Comparison of ENCODE assay signal across 9 mouse cellular contexts in genomic region chr16:13820771-13821170, GRCm38 (mm10). TPM values are rescaled to one million over a fixed set of nuclear protein-coding genes. Genes with fewer than 3 reads are reported as not detected.
DNase-seq lines count a peak whose midpoint lies in the region; ATAC-seq and TF ChIP-seq lines count a peak whose summit lies in the region.
"Had no signal": no experiment of that assay in that cellular context is flagged by ENCODE, and none has a peak within 500 bp of the region (broad histone marks: within the 10 kb centered on the region; RNA-seq: fewer than 3 reads in every experiment).

No protein-coding gene starts in this region.

- 0 out of 2 replicates have a peak, but pooled peaks have one; percentile 11 for TF ChIP-seq CTCF in kidney, adult 2 months (conservative IDR thresholded peaks at IDR 0.05; ENCODE audit: insufficient read depth, insufficient read length, low read depth, low read length)
- TF ChIP-seq CTCF in liver, postnatal 0 days (IDR thresholded peaks at IDR 0.05; ENCODE audit: low read depth), result 0 out of 2 replicates have a peak, but pooled peaks have one; percentile 20
- TF ChIP-seq CTCF in thymus, adult 2 months (IDR thresholded peaks at IDR 0.05; ENCODE audit: borderline replicate concordance, control insufficient read depth, extremely low read depth, insufficient read depth, low read length, poor library complexity), result no peak

- no peaks in the 10 kb centered on the region for H3K9me3 ChIP-seq in embryonic facial prominence, embryonic 13.5 days
- no peaks in the 10 kb centered on the region for H3K9me3 ChIP-seq in liver, postnatal 0 days (ENCODE audit: low read length)

- no peaks in the 10 kb centered on the region for H3K36me3 ChIP-seq in kidney, adult 2 months (ENCODE audit: control insufficient read depth, insufficient read depth, low read length)
- H3K36me3 ChIP-seq in embryonic facial prominence, embryonic 13.5 days, result peaks cover 18% of the 10 kb centered on the region
- no peaks in the 10 kb centered on the region for H3K36me3 ChIP-seq in liver, postnatal 0 days (replicated peaks; ENCODE audit: insufficient read depth, low read length)
- no peaks in the 10 kb centered on the region for H3K36me3 ChIP-seq in thymus, adult 2 months (ENCODE audit: control insufficient read depth, insufficient read depth, low read length)

- H3K27ac ChIP-seq in kidney, adult 2 months (ENCODE audit: insufficient read depth, low read depth, low read length), result no peak overlapping the region
- no peak overlapping the region for H3K27ac ChIP-seq in embryonic facial prominence, embryonic 13.5 days
- no peak overlapping the region for H3K27ac ChIP-seq in liver, postnatal 0 days (ENCODE audit: low read depth)
- no peak overlapping the region for H3K27ac ChIP-seq in thymus, adult 2 months (ENCODE audit: control insufficient read depth, insufficient read depth, low read length)

- no peak overlapping the region for H3K9ac ChIP-seq in embryonic facial prominence, embryonic 13.5 days
- H3K9ac ChIP-seq in liver, postnatal 0 days (replicated peaks), result no peak overlapping the region

- DNase-seq in kidney, adult 2 months, result no peak
- no peak for DNase-seq in kidney, postnatal 14 days
- DNase-seq in ES-CJ7 (ENCODE audit: low read depth, low spot score), result peak; percentile 46
- no peak for DNase-seq in liver, postnatal 0 days
- no peak for DNase-seq in gastrocnemius, adult 18-20 months (ENCODE audit: low spot score)
- no peak for DNase-seq in thymus, postnatal 25 days
- no peak for DNase-seq in thymus, adult 2 months
- DNase-seq: gastrocnemius, adult 2 months had no signal

- peak overlapping the region; percentile 76 for H3K4me2 ChIP-seq in embryonic facial prominence, embryonic 13.5 days
- H3K4me2 ChIP-seq in liver, postnatal 0 days (ENCODE audit: low read depth, low read length), result no peak overlapping the region

- ATAC-seq in embryonic facial prominence, embryonic 13.5 days (ENCODE audit: insufficient number of reproducible peaks, insufficient read depth, low FRiP score, low TSS enrichment, low read depth), result no peak
- no peak for ATAC-seq in liver, postnatal 0 days

- 96% methylated on average over 5 of the region's 5 CpGs for WGBS in kidney, adult 2 months
- WGBS in embryonic facial prominence, embryonic 13.5 days, result 94% methylated on average over 5 of the region's 5 CpGs
- 96% methylated on average over 5 of the region's 5 CpGs for WGBS in liver, postnatal 0 days (ENCODE audit: insufficient replicate concordance)
- WGBS in thymus, adult 2 months, result 96% methylated on average over 5 of the region's 5 CpGs

- H3K4me3 ChIP-seq in kidney, adult 2 months (ENCODE audit: insufficient read depth, low read depth, low read length), result no peak overlapping the region; the same call in 1 of the 2 replicates
- peak overlapping the region; percentile 83; the same call in 1 of the 2 replicates for H3K4me3 ChIP-seq in embryonic facial prominence, embryonic 13.5 days
- H3K4me3 ChIP-seq in liver, postnatal 0 days (ENCODE audit: low read depth, low read length), result no peak overlapping the region
- H3K4me3 ChIP-seq in thymus, adult 2 months (ENCODE audit: control insufficient read depth, insufficient read depth, low read length), result no peak overlapping the region

- peaks cover 3% of the 10 kb centered on the region; the same call in 1 of the 2 replicates for H3K4me1 ChIP-seq in kidney, adult 2 months (ENCODE audit: control insufficient read depth, insufficient read depth, low read length)
- peaks cover 29% of the 10 kb centered on the region for H3K4me1 ChIP-seq in embryonic facial prominence, embryonic 13.5 days
- H3K4me1 ChIP-seq in liver, postnatal 0 days (ENCODE audit: insufficient read depth), result peaks cover 22% of the 10 kb centered on the region; the same call in 1 of the 2 replicates
- H3K4me1 ChIP-seq in thymus, adult 2 months (replicated peaks; ENCODE audit: control insufficient read depth, insufficient read depth, low read length), result peaks cover 7% of the 10 kb centered on the region

- no peaks in the 10 kb centered on the region for H3K27me3 ChIP-seq in kidney, adult 2 months (replicated peaks; ENCODE audit: control insufficient read depth, insufficient read depth, low read length)
- no peaks in the 10 kb centered on the region for H3K27me3 ChIP-seq in embryonic facial prominence, embryonic 13.5 days
- no peaks in the 10 kb centered on the region for H3K27me3 ChIP-seq in liver, postnatal 0 days (ENCODE audit: insufficient read depth, low read length)
- no peaks in the 10 kb centered on the region for H3K27me3 ChIP-seq in thymus, adult 2 months (ENCODE audit: control insufficient read depth, insufficient read depth, low read length)

- TF ChIP-seq POLR2A in kidney, adult 2 months (IDR thresholded peaks at IDR 0.05; ENCODE audit: low read depth, low read length), result no peak
- no peak for TF ChIP-seq POLR2A in thymus, adult 2 months (IDR thresholded peaks at IDR 0.05; ENCODE audit: control insufficient read depth, extremely low read depth, insufficient read depth, low read length, poor library complexity)

- no peak for TF ChIP-seq EP300 in liver, postnatal 0 days (IDR thresholded peaks at IDR 0.05; ENCODE audit: low read depth)

RNA-seq across cellular contexts. Expression of gene Ntan1, which starts 2.1 kb away (rescaled TPM):
- polyA plus RNA-seq in kidney, adult 2 months (2012; rRNA removed), result 60.5 and 67.9 TPM in 2 replicates
- polyA plus RNA-seq in embryonic facial prominence, embryonic 13.5 days (2015; fragmentation: Nextera tagmentation; extraction: Ambion mirVana), result 235 and 236 TPM in 2 replicates
- polyA plus RNA-seq in liver, postnatal 0 days (2015; fragmentation: Nextera tagmentation; extraction: Ambion mirVana), result 34.3 and 39.4 TPM in 2 replicates
- total RNA-seq in gastrocnemius, adult 18-20 months (2021), result 10 to 100 TPM; 40.2 to 43.4 TPM
- 80.3 and 86.7 TPM in 2 replicates for polyA plus RNA-seq in thymus, adult 2 months (2012; rRNA removed)

RNA-seq across cellular contexts. Expression of gene Rrn3, which starts 40.3 kb away (rescaled TPM):
- 9.2 and 11.0 TPM in 2 replicates for polyA plus RNA-seq in kidney, adult 2 months (2012; rRNA removed)
- 70.2 and 72.7 TPM in 2 replicates for polyA plus RNA-seq in embryonic facial prominence, embryonic 13.5 days (2015; fragmentation: Nextera tagmentation; extraction: Ambion mirVana)
- 13.9 and 15.3 TPM in 2 replicates for polyA plus RNA-seq in liver, postnatal 0 days (2015; fragmentation: Nextera tagmentation; extraction: Ambion mirVana)
- total RNA-seq in gastrocnemius, adult 18-20 months (2021), result 10 to 100 TPM; 33.3 to 36.5 TPM
- polyA plus RNA-seq in thymus, adult 2 months (2012; rRNA removed), result 13.6 and 14.6 TPM in 2 replicates
